Mouse (Mus musculus) ES-E14 (cell line): Measurements from ENCODE around the gene Lrrc31. TPM values are rescaled to one million over a fixed set of nuclear protein-coding genes. Genes with fewer than 3 reads are reported as not detected.
"Not testable (repeated sequence)": the region's sequence is repeated elsewhere in the genome, so short reads cannot be mapped to it uniquely, and the experiment has no call there.

Experiments
- DNase-seq: peaks from one replicate; pipeline ENCODE4 v3.0.0-alpha.2; 2013; ENCODE audit warnings: low read depth, low spot score
- H3K27ac ChIP-seq: 2 replicates; pipeline ENCODE4 v1.5.1; 2012; ENCODE audit warnings: low read depth, mild to moderate bottlenecking, low read length, moderate library complexity, mixed read lengths; ENCODE audit not compliant: poor library complexity, insufficient read depth, severe bottlenecking
- H3K36me3 ChIP-seq: 2 replicates; pipeline ENCODE4 v1.6.1; 2012; ENCODE audit warnings: mild to moderate bottlenecking, low read length, moderate library complexity, mixed read lengths; ENCODE audit not compliant: control insufficient read depth, poor library complexity, insufficient read depth, severe bottlenecking
- H3K4me1 ChIP-seq, 2 experiments: fragments of 150-350 bp in 1 of 2; sonication (generic) in 1 of 2; 2 replicates each; pipeline ENCODE4 v1.6.1; 2012; ENCODE audit warnings: low read length in 2 of 2, mild to moderate bottlenecking in 1 of 2, mixed read lengths in 1 of 2; ENCODE audit not compliant: control insufficient read depth in 2 of 2, insufficient read depth in 2 of 2, poor library complexity in 1 of 2
- H3K4me3 ChIP-seq, 2 experiments: fragments of 150-350 bp in 1 of 2; sonication (generic) in 1 of 2; 2 replicates each; pipeline ENCODE4 v1.5.1; 2012; ENCODE audit warnings: low read length in 2 of 2, low read depth in 1 of 2, mild to moderate bottlenecking in 1 of 2, mixed read lengths in 1 of 2; ENCODE audit not compliant: insufficient read depth in 1 of 2, poor library complexity in 1 of 2, severe bottlenecking in 1 of 2
- H3K9ac ChIP-seq: 2 replicates; pipeline ENCODE4 v1.6.1; 2012; ENCODE audit warnings: low read depth, mild to moderate bottlenecking, low read length, mixed read lengths; ENCODE audit not compliant: poor library complexity, insufficient read depth, severe bottlenecking
- H3K9me3 ChIP-seq: fragments of 150-350 bp; sonication (generic); 2 replicates; pipeline ENCODE4 v1.6.1; 2012; ENCODE audit warnings: low read depth, mild to moderate bottlenecking, low read length; ENCODE audit not compliant: control insufficient read depth, insufficient read depth
- CHD2 ChIP-seq: IDR thresholded peaks from 2 replicates; pipeline ENCODE4 v1.6.1; 2014; ENCODE audit warnings: mild to moderate bottlenecking, low read depth, low read length, inconsistent platforms
- HCFC1 ChIP-seq: IDR thresholded peaks from 2 replicates; pipeline ENCODE4 v1.6.1; 2012; ENCODE audit warnings: low read length, inconsistent platforms, borderline replicate concordance; ENCODE audit not compliant: insufficient read depth
- MAFK ChIP-seq: IDR thresholded peaks from 2 replicates; pipeline ENCODE4 v1.6.1; 2014; ENCODE audit warnings: mild to moderate bottlenecking, low read depth, low read length, inconsistent platforms; ENCODE audit not compliant: insufficient read depth
- ZC3H11A ChIP-seq: IDR thresholded peaks from 2 replicates; pipeline ENCODE4 v1.6.1; 2012; ENCODE audit warnings: low read depth, mild to moderate bottlenecking, inconsistent platforms, low read length, borderline replicate concordance
- ZNF384 ChIP-seq: IDR thresholded peaks from 2 replicates; pipeline ENCODE4 v1.6.1; 2012; ENCODE audit warnings: low read depth, low read length, inconsistent platforms
- in situ Hi-C, 2 experiments: fragments of 600-800 bp; cut with MboI; formaldehyde crosslinking; loops; one replicate each; pipeline ENCODE4 v1.15.1; 2025; ENCODE audit warnings: low sequenced_read_pairs in 2 of 2, inconsistent platforms in 1 of 2; ENCODE audit not compliant: unreplicated experiment in 2 of 2
- total RNA-seq: library from RNA; depleted of rRNA; stranded (reverse); fragments of 300-350 nt; gene quantifications from 2 replicates; pipeline ENCODE4 v1.2.3, GENCODE M21; 2012; rRNA removed

The Lrrc31 gene
- total RNA-seq, result 4.3 and 11.4 TPM in 2 replicates

DNA sequence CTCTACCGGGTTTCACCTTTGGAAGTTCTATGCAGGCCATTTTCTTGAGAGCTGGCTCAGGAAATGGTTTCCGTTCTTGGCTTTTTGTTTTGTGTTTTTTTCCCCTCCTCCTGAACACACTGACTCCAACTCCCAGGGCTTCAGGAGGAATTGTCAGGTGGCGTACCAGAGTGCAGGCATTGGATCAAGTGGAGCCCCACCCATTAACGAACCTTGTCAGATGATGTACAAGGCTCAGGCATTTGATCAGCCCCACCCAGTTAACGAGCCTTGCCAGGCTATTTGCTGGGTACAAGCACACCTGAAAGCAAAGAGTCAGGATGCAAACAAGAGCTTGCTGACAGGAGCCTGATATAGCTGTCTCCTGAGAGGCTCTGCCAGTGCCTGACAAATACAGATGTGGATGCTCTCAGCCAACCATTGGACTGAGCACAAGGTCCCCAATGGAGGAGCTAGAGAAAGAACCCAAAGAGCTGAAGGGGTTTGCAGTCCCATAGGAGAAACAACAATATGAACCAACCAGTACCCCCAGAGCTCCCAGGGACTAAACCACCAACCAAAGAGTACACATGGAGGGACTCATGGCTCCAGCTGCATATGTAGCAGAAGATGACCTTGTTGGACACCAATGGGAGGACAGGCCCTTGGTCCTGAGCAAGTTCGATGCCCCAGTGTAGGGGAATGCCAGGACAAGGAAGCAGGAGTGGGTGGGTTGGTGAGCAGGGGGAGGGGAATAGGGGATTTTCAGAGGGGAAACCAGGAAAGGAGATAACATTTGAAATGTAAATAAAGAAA lies at the start of gene Lrrc31:
Lrrc31 (minus strand) TSS at position 133 of the 795 bp plus-strand sequence.
- H3K27ac ChIP-seq, result peak within 1 kb of the TSS; percentile 36; the same call in 1 of the 2 replicates
- H3K4me1 ChIP-seq, in situ Hi-C loops, H3K36me3 ChIP-seq, H3K9me3 ChIP-seq: not testable (repeated sequence)
- peak within 1 kb of the TSS; percentile 60 for H3K9ac ChIP-seq
- peak within 1 kb of the TSS; percentile 56 to 69 for H3K4me3 ChIP-seq
- DNase-seq, result peak; percentile 73

DNA sequence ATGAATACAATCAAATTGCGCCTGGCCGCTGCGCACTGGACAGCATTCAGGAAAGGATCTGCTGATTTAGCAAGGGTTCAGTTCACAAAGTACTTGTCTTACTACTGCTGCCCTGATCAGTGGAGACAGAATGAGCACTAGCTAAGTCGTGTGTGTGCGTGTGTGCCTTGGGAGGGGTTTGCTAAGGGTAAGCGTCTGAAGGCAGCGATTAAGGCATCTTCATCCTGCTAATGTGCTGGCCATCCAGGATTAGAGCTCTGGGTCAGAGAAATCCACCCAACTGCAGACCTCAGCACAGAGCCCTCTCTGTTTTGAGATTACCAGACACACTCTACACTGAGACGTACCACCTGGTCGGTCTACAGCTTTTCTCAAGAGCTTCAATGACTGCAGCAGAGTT lies 48.7 kb upstream of the Lrrc31 start:
- DNase-seq, result no peak

GRCm38 (mm10) chr3:30746006-30746405 lies 46.4 kb upstream of the Lrrc31 start, which contains the start of gene Samd7:
Gene Samd7 (plus strand): TSS chr3:30746293.
- Histone ChIP-seq H3K4me3 (no peak within 1 kb of the TSS), H3K36me3 (no peaks in the 10 kb centered on the region), H3K9ac (no peak within 1 kb of the TSS), H3K9me3 (no peaks in the 10 kb centered on the region), H3K27ac (no peak within 1 kb of the TSS; the same call in 1 of the 2 replicates), H3K4me1 (no peaks in the 10 kb centered on the region)
- TF ChIP-seq HCFC1 (no peak), MAFK (no peak), ZNF384 (no peak), CHD2 (no peak), ZC3H11A (no peak)
- in situ Hi-C loops, result no loop called here
- DNase-seq, result no peak

More for the DNA sequence above, 48.7 kb upstream of the Lrrc31 start:
- H3K4me1 ChIP-seq, result no peaks in the 10 kb centered on the region
- no peak overlapping the region for H3K9ac ChIP-seq
- H3K9me3 ChIP-seq, result no peaks in the 10 kb centered on the region
- in situ Hi-C loops, result no loop called here
- TF ChIP-seq MAFK, result no peak
- TF ChIP-seq ZC3H11A, result no peak
- no peak for TF ChIP-seq CHD2
- TF ChIP-seq ZNF384, result no peak
- no peak for TF ChIP-seq HCFC1
- H3K4me3 ChIP-seq, result no peak overlapping the region
- no peaks in the 10 kb centered on the region for H3K36me3 ChIP-seq
- H3K27ac ChIP-seq, result no peak overlapping the region

GRCm38 (mm10) chr3:30742891-30743290 lies 43.2 kb upstream of the Lrrc31 start:
- H3K27ac ChIP-seq, result no peak overlapping the region
- H3K9me3 ChIP-seq, result no peaks in the 10 kb centered on the region
- H3K9ac ChIP-seq, result no peak overlapping the region
- in situ Hi-C loops, result no loop called here
- no peak for TF ChIP-seq MAFK
- TF ChIP-seq ZNF384, result no peak
- no peak for TF ChIP-seq CHD2
- TF ChIP-seq HCFC1, result no peak
- TF ChIP-seq ZC3H11A, result no peak
- no peaks in the 10 kb centered on the region for H3K4me1 ChIP-seq
- DNase-seq, result no peak
- no peaks in the 10 kb centered on the region for H3K36me3 ChIP-seq
- no peak overlapping the region for H3K4me3 ChIP-seq

- Histone ChIP-seq H3K4me1 (no peaks in the 10 kb centered on the region), H3K9ac (no peak overlapping the region), H3K9me3 (no peaks in the 10 kb centered on the region), H3K27ac (no peak overlapping the region), H3K36me3 (no peaks in the 10 kb centered on the region), H3K4me3 (no peak overlapping the region)
- DNase-seq, result no peak
- in situ Hi-C loops, result no loop called here
- TF ChIP-seq HCFC1 (no peak), ZNF384 (no peak), CHD2 (no peak), MAFK (no peak), ZC3H11A (no peak)
These were observed 41.7 kb upstream of the Lrrc31 start for GRCm38 (mm10) chr3:30741306-30741705.
